Mouse (Mus musculus) layer of hippocampus, adult 9-11 months (tissue): ENCODE data around the gene Olfr683.
"Not testable (repeated sequence)": the region's sequence is repeated elsewhere in the genome, so short reads cannot be mapped to it uniquely, and the experiment has no call there.

ENCODE experiments used
- DNase-seq: peaks from one replicate; pipeline ENCODE4 v3.0.0; 2022

Olfr683 gene

GRCm38 (mm10) chr7:105146912-105147311 is at the start of gene Olfr683:
TSS of gene Olfr683 (minus strand) at chr7:105147012.
- no peak for DNase-seq

- DNase-seq: no peak
These were observed 39.1 kb upstream of the Olfr683 start, which contains the start of gene Olfr685 for GRCm38 (mm10) chr7:105185912-105186311. TSS of gene Olfr685 (minus strand) at chr7:105186012.

GRCm38 (mm10) chr7:105170773-105171172 is 24.0 kb upstream of the Olfr683 start:
- peak; percentile 6 for DNase-seq

DNA sequence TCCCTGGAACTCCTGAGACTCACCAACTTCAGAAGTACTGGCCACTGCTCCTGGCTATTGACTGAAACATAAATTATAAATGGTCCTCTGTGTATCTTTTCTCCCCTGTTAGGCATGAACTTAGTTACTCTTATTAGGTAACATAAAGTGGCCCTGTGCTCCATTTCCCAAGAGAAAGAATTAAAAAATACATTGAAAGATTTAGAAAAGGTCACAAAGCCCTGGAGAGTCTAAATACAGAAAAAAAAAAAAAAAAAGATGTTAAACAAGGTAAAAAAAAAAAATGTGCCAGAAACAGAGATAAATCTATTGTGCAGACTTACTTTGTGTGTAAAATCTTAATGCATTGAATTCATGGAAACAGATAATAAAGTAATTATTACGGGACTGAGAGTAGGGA is 16.7 kb upstream of the Olfr683 start, which contains the start of gene Olfr684:
TSS of gene Olfr684 (minus strand) at position 101 of the 400 bp plus-strand sequence.
- DNase-seq: no peak

GRCm38 (mm10) chr7:105141275-105141674 is 5.5 kb downstream of the Olfr683 start:
- no peak for DNase-seq

GRCm38 (mm10) chr7:105116536-105116935 is 30.3 kb downstream of the Olfr683 start, which contains the start of gene Olfr681:
TSS of gene Olfr681 (plus strand) at chr7:105116836.
- no peak for DNase-seq

- DNase-seq: not testable (repeated sequence)
These were observed 54.1 kb downstream of the Olfr683 start, which contains the start of gene Olfr680-ps1 for GRCm38 (mm10) chr7:105092717-105093116. TSS of gene Olfr680-ps1 (minus strand) at chr7:105092817.
